Mouse (Mus musculus) heart, adult 18-20 months (tissue): ENCODE measurements around the gene Gata5. TPM values are rescaled to one million over a fixed set of nuclear protein-coding genes. Genes with fewer than 3 reads are reported as not detected.

Source experiments
- DNase-seq, 2 experiments: peaks; one replicate each; pipeline ENCODE4 v3.0.0; 2021 to 2022; ENCODE audit warnings: mixed read lengths in 1 of 2
- long read RNA-seq, 2 experiments: library from polyadenylated mRNA; stranded (forward); transcript quantifications; one replicate each; pipeline ENCODE4 v2.0.0; 2021
- total RNA-seq, 2 experiments: library from RNA; stranded (reverse); gene quantifications; 2 replicates each; pipeline ENCODE4 v1.2.3; 2021

The Gata5 gene
- under 1 TPM; 0.35 to 0.80 TPM for total RNA-seq
- long read RNA-seq, experiment 1, partial matches to known transcripts: 0 of 2 reads
- long read RNA-seq, experiment 1, other reads (novel, unspliced or antisense): 0 of 2 reads
- long read RNA-seq, experiment 2, partial matches to known transcripts: 0 of 2 reads
- long read RNA-seq, experiment 2, other reads (novel, unspliced or antisense): 0 of 2 reads

DNA sequence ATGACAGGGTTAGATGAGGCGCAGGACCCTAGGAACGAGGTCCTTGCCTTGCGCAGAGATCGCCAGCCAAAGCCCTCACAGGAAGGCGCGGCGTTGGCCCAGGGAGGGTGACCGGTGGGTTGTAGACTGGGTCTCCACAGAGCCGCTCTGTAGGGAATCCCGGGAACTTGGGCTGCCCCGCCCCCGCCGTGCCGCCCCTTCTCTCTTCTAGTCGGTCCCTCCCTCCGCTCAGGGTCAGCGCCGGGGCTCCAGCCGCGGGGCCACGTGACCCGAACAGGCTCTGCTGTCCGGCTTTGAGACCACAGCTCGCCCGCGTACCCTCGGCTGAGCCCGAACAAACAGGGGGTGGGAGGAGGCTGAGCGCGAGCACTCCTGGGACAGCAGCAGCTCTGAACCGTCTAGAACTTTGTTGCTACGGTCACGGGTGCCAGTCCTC, at the start of gene Gata5:
Gene Gata5 (minus strand): TSS at position 149 of the 436 bp plus-strand sequence.
- DNase-seq: peak; percentile 44 to 54

- no peak for DNase-seq
Observed at GRCm38 (mm10) chr2:180376730-180377129, 42.2 kb upstream of the Gata5 start.

DNA sequence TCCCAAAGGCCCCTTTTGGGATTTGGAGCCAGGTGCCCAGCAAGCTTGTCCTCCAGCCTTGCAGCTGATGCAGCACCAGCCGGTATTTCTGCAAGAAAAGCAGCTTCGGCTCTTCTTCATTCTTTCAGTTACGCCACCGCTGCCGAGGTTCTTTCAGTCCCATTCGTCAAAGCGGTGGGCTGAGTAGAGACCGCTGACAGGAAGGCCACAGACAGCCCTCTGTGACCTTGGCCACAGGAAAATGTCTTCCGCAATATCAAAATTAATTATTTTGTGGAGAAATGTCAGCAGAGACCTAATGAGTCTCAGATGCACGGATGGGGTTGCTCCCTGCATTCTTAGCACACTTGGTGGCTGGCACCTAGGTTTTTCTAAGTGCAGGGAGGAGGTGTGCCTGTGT, 38.8 kb upstream of the Gata5 start:
- DNase-seq: no peak

- DNase-seq: no peak
Observed at GRCm38 (mm10) chr2:180368359-180368758, 33.9 kb upstream of the Gata5 start.

- no peak for DNase-seq
Observed at GRCm38 (mm10) chr2:180367350-180367749, 32.9 kb upstream of the Gata5 start.

DNA sequence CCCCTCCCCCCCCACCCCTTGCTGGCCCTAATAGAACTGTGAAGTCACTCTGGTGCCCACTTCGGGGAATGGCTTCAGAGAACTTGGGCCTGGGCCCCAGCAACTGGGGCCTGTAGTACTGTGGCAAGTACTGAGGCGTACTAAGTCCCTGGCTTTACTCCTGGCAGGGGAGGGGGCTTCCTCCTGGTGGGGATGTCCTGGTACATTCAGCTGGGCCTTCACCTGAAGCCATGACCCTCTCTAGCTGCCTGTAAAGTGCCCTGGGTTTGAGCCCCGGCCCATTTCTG, 28.9 kb upstream of the Gata5 start:
- DNase-seq: no peak

GRCm38 (mm10) chr2:180362585-180363433, 28.3 kb upstream of the Gata5 start:
- DNase-seq: peak; percentile 33 to 47

GRCm38 (mm10) chr2:180359062-180359461, 24.6 kb upstream of the Gata5 start:
- DNase-seq: peak; percentile 47 to 56

DNA sequence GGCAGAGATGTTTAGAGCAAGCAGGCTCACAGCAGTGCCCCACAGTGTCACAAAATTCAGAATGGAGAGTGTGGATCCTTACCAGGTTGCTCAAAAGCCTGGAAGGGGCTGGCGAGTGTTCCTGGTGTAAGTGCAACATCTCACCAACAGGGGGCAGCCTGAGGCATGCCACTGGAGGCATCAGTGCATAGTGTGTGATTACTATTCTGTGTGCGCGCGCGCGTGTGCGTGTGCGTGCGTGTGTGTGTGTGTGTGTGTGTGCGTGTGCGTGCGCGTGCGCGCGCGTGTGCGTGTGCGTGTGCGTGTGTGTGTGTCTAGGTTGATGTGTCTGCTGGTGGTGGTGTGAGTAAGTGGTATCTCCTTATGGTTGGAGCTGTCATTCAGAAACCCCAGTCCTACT, 18.8 kb upstream of the Gata5 start:
- peak in 1 of 2 experiments; percentile 59 for DNase-seq

DNA sequence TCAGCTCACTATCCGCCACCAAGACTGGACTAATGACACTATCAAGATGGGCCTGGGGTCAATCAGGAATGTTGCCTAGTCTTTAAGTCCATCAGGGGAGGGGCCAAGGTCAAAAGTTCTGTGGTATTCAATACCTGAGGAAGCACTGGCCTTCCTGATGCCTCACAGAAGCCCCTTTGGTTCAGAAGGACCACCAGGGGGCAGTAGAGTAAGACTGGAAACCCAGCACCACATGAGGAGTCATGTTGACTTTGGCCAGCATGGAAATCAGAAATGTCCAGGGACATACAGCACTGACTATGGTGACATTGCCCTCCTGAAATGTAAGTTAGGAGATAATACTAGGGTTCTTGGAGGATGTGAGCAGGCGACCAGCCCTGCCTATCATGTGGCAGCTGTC, 16.2 kb upstream of the Gata5 start:
- DNase-seq: peak in 1 of 2 experiments; percentile 21

DNA sequence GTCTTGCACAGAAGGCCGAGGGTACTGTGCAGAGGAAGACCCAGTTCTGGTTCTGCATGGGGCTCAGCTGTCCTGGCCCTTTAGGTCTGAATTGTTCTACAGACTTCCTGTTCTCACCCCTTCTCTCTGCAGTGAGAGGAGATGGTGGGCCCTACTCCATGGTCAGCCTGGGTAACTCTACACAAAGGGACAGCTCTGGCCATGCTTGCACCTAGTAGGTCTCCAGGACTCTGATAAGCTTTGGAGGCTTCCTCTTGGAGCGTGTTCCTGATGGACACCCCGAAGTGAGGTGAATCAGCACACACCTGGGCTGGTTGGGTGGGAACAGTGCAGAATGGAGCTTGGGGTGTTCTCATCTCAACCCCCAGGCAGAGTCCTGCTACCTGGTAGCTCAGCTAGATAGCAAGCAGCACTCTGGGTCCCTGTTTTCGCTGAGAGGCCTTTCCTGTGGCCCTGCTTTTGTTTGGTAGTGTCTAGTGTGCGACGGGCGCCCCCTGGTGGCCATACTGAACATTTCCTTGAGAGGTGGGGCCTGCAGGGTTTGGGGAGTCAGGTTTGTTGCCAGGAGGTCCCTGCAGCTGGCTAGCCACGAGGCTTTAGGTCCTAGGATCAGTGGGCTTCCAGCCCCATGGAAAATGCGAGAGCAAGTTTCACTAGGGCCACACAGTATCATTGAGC, 12.5 kb upstream of the Gata5 start:
- DNase-seq: peak; percentile 81 to 89

- no peak for DNase-seq
Observed at GRCm38 (mm10) chr2:180343092-180343491, 8.6 kb upstream of the Gata5 start.

GRCm38 (mm10) chr2:180342189-180342588, 7.7 kb upstream of the Gata5 start:
- DNase-seq: no peak

DNA sequence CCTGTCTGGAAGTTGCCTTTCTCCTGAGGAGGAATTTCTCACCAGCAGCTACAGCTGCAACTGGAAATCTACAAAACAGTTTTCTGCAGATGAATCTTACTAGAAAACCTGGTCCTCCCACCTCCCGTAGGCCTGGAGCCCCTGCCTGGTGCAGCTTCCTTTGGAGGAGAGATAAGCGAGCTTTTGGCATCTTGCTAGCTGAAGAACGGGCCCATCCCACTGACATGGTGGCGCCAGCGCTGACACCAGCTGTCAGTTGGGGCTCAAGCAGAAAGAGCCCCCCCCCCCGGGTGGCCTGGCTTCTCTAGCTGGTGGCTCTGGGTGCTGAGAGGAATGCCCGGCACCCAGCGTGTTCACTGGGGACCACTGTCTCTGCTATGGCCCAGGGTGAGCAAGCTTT, 6.7 kb upstream of the Gata5 start:
- no peak for DNase-seq

DNA sequence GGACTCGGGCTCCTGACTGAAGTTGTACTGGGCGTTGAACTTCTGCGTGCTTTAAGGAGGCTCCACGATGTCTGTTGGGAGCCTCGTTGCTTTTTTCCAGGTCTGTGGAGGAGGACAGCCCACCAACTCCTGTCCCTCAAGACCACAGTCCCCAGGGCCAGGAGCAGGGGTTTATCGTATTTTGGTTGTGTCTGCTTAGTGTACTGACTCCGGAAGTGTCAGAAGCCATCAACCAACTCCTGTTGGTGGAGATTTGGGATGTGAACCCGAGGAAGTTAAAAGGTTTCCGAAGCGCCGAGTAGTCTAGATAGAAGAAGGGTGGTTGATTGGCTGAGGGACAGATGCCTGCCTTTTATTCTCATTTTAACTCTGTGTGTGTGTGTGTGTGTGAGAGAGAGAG, 5.4 kb upstream of the Gata5 start:
- no peak for DNase-seq

DNA sequence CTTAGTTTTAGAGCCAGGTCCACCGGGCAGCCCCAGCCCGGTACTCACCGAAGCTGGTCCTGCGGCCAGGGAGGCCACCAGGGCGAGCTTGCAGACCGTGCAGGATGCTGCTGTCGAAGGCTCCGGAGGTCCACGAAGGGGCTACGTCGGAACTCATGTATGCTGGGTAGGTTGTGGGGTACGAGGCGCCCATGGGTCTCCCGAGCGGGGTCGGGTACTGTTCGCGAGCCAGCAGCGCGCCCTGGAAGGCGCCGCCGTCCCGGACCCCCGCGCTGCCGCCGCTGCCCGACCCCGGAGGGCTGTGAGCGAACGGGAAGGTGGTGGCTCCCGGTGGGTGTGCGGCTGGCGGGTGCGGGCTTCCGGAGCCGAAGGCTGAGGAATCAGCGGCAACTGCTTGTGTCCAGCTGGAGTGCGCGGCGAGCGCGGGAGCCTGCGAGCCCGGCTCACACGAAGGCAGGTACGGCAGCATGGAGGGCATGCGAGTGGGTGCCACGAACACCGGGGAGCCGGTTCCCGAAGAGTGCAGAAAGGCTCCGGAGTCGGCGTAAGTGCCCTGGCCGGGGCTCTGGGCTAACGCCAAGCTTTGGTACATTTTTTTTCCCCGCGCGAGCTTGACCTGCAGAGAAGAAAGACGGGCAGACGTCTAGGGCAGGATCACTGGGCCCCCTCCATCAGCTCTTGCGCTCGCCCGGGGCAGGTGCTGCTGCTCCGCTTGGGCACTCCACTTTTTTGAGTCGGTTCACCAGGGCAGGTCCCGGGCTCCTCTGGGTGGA, 535 bp downstream of the Gata5 start:
- no peak for DNase-seq

GRCm38 (mm10) chr2:180329466-180329865, 5.0 kb downstream of the Gata5 start:
- no peak for DNase-seq

- no peak for DNase-seq
Observed at GRCm38 (mm10) chr2:180322674-180323355, 11.7 kb downstream of the Gata5 start.

DNA sequence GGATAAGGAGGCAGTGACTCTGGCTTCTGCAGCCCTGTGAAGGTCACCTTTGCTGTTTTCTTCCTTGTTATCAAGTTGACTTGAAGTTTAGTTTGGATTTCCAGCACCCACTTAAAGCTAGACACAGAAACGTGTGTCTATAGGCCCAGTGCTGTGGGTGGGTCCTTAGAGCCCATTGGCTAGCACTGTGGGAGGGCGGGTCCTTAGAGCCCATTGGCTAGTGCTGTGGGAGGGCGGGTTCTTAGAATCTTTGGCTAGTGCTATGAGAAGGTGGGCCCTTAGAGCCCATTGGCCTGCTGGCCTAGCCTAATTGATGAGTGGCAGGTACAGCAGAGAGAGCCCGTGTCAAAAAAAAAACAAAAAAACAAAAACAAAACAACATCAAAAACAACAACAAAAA, 14.3 kb downstream of the Gata5 start:
- no peak for DNase-seq

DNA sequence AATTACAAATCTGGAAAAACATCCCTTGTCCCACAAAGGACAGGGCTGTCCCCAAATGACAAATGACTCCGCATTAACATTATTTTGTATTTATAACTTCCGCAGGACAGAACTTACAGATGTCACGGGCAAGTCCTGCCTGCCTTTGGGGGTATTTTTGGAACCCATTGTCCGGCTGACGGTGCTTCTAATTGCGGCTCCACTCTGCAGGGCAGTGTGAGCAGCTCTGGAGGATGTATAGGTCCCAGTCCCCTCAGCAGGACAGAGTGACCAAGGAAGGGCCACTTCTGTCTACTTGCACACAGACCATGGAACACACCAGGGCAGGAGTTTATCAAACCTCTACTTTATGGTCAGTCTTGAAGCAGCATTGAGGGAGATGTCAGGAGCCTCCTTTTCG, 16.9 kb downstream of the Gata5 start:
- DNase-seq: peak in 1 of 2 experiments; percentile 38

DNA sequence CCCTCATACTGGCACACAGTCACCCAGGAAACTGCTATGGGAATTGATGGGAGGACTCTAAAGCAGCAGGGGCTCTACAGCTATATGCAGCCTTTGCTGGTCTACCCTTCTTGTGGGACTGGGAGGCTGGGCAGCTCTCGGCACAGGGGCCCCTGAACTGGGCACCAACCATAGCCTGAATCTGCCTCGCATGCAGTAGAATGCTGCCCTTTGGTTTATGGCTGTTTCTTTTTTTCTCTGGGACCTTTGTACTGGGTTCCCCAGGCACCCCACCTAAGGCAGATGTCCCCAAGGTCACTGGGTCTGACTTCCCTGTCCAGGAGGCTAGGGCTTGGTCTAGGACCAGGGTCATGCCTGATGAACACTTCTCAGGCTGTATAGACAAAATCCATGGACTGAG, 20.2 kb downstream of the Gata5 start:
- DNase-seq: no peak

DNA sequence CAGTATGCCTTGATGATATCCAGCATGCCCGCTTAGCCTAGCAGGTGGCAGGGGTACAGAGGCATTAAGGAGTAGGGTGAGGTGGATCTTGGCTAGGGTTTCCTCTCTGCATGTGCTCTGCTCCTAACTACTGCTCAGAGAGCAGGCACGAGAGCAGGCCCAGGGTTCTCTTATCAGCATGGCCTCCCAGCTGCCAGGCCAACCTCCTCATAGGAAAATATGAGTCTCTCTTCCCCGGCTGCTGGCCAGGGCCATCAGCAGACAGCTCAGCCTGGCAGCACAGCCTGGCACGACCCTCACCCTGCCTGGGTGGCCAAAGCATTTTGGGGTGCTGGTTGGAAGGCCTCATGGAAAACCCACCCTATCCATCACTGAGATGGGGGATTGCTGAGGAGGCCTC, 23.4 kb downstream of the Gata5 start:
- DNase-seq: peak; percentile 59 to 67
